Mouse (Mus musculus): ENCODE measurements around the gene 4930412O13Rik. TPM values are rescaled to one million over a fixed set of nuclear protein-coding genes. Genes with fewer than 3 reads are reported as not detected.

The 4930412O13Rik gene
- polyA plus RNA-seq, 1 experiment from 2014 or later = not detected

DNA sequence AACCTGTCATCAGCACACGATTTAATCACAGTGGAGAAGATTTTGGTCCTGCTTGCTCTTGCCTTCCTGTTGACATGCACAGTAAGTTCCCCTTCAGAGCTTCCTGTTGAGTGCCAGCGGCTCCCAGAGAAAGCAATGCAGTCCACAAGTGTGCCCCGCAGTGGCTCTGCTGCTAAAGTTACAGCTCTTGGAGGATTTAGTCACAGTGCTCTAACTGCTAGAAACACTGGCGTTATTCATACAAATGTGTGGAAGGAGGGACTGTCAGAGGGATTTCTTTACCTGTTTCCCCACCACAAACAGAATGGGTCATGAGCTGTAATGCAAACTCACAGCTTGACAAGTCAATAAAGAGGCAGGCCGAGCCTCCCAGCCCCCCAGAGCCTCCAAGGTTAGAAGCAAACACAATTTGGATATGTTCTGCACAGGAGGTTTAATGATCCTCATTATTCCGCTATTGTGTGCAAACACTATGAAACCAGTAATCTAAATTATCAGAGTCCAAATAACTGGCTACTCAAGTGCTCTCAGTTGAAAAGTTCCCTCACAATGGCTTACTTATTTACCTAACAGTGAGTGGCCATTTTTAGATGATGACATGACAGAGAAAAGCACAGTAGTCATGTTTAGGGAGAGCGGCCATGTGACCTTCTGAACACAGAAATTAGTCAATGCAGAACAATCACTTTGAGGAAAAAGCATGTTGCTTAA is 45.3 kb downstream of the 4930412O13Rik start:
- ATAC-seq = peak; percentile 42; the same call in 1 of the 2 replicates
- 42% methylated on average over 7 of the region's 7 CpGs for WGBS
- Histone ChIP-seq H3K4me3 (ENCODE audit: low read length) (no peak overlapping the region), H3K9me3 (ENCODE audit: control insufficient read depth, low read length) (no peaks in the 10 kb centered on the region), H3K4me1 (ENCODE audit: control insufficient read depth, insufficient read depth, low read length) (peaks cover 4% of the 10 kb centered on the region; the same call in 1 of the 2 replicates), H3K9ac (ENCODE audit: low read depth, low read length) (no peak overlapping the region), H3K27ac (ENCODE audit: low read length) (no peak overlapping the region), H3K27me3 (replicated peaks; ENCODE audit: control insufficient read depth, insufficient read depth, low read length) (no peaks in the 10 kb centered on the region), H3K36me3 (ENCODE audit: control insufficient read depth, insufficient read depth, low read length) (no peaks in the 10 kb centered on the region), H3K4me2 (ENCODE audit: low read depth, low read length) (no peak overlapping the region)

DNA sequence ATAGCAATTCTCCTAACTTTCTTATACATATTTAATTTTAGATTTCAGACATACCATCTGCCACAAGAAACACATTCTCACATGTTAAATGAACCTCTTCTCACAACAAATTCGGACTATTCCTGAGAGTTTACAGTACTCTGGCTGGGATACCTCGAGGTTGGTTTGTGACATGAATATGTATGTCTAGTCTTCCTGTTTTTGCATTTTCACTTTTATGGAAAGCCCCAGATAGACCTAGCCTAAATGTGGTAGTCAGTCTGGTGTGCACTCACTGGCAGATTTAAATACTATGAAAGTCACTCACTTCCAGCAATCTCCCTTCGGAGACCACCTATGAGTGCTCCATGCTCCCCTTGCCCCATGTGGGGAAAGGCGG is 45.8 kb downstream of the 4930412O13Rik start:
- H3K4me3 ChIP-seq (ENCODE audit: low read length) = no peak overlapping the region
- no peak overlapping the region for H3K27ac ChIP-seq (ENCODE audit: low read length)
- H3K36me3 ChIP-seq (ENCODE audit: control insufficient read depth, insufficient read depth, low read length) = no peaks in the 10 kb centered on the region
- no peaks in the 10 kb centered on the region for H3K27me3 ChIP-seq (replicated peaks; ENCODE audit: control insufficient read depth, insufficient read depth, low read length)
- H3K9ac ChIP-seq (ENCODE audit: low read depth, low read length) = no peak overlapping the region
- no peak for ATAC-seq
- WGBS = 74% methylated on average over 4 of the region's 4 CpGs
- no peak overlapping the region for H3K4me2 ChIP-seq (ENCODE audit: low read depth, low read length)
- H3K9me3 ChIP-seq (ENCODE audit: control insufficient read depth, low read length) = no peaks in the 10 kb centered on the region
- H3K4me1 ChIP-seq (ENCODE audit: control insufficient read depth, insufficient read depth, low read length) = peaks cover 4% of the 10 kb centered on the region; the same call in 1 of the 2 replicates

Other genes with a start within 250 kb of the 4930412O13Rik start
- gene 9230102O04Rik, start 8.3 kb downstream of the 4930412O13Rik start, polyA plus RNA-seq (2015; fragmentation: Nextera tagmentation; extraction: Ambion mirVana) = not detected in 2 replicates
- gene Gata3, start 8.8 kb downstream of the 4930412O13Rik start, polyA plus RNA-seq (2015; fragmentation: Nextera tagmentation; extraction: Ambion mirVana) = 2.0 and 2.1 TPM in 2 replicates
- gene Taf3, start 167.3 kb downstream of the 4930412O13Rik start, polyA plus RNA-seq (2015; fragmentation: Nextera tagmentation; extraction: Ambion mirVana) = 8.9 TPM in 2 replicates
- 986 and 1,011 TPM in 2 replicates for gene Atp5c1, start 199.3 kb downstream of the 4930412O13Rik start, polyA plus RNA-seq (2015; fragmentation: Nextera tagmentation; extraction: Ambion mirVana)
- 17.9 and 22.7 TPM in 2 replicates for gene Kin, start 199.3 kb downstream of the 4930412O13Rik start, polyA plus RNA-seq (2015; fragmentation: Nextera tagmentation; extraction: Ambion mirVana)

Measured in intestine, embryonic 16.5 days (tissue).